Mouse (Mus musculus) adipocyte (in vitro differentiated cells): ENCODE measurements at regions not wholly inside any gene's neighbourhood (a gene's known extent, or its start where the extent isn't known, plus 50 kb on each side); places are given as distances from the start of the nearest gene placed in this dataset.

Source experiments
- DNase-seq: peaks from one replicate; pipeline ENCODE4 v3.0.0-alpha.2; 2016; ENCODE audit warnings: low spot score

- no peak for DNase-seq
Observed at GRCm38 (mm10) chr17:45797121-45797520, 63.5 kb upstream of the 1600014C23Rik start.

GRCm38 (mm10) chr17:45794926-45795325 is 61.3 kb upstream of the 1600014C23Rik start:
- DNase-seq = no peak

GRCm38 (mm10) chr17:45790959-45791520 is 57.4 kb upstream of the 1600014C23Rik start:
- DNase-seq = no peak

- DNase-seq = no peak
Observed at GRCm38 (mm10) chr17:45789777-45790176, 56.1 kb upstream of the 1600014C23Rik start.

GRCm38 (mm10) chr17:45784905-45785304 is 51.3 kb upstream of the 1600014C23Rik start:
- no peak for DNase-seq

- no peak for DNase-seq
Observed at GRCm38 (mm10) chr17:45784496-45784895, 50.9 kb upstream of the 1600014C23Rik start.
